Mouse (Mus musculus): ENCODE measurements around the gene Pold2.
A peak's percentile ranks its signal among the peaks of the same experiment; 100 is the strongest.

Gene Pold2

GRCm38 (mm10) chr11:5877921-5878526, at the start of gene Pold2:
Pold2 (minus strand) TSS chr11:5878292.
- peak; percentile 99 for DNase-seq (ENCODE audit: low read depth, low spot score)

GRCm38 (mm10) chr11:5926696-5927220, 48.7 kb upstream of the Pold2 start:
- no peak for DNase-seq (ENCODE audit: low read depth, low spot score)

- no peak for DNase-seq (ENCODE audit: low read depth, low spot score)
Observed at GRCm38 (mm10) chr11:5924699-5925098, 46.6 kb upstream of the Pold2 start.

- no peak for DNase-seq (ENCODE audit: low read depth, low spot score)
Observed at GRCm38 (mm10) chr11:5920323-5920960, 42.4 kb upstream of the Pold2 start.

- DNase-seq (ENCODE audit: low read depth, low spot score), result no peak
Observed at GRCm38 (mm10) chr11:5919606-5920005, 41.5 kb upstream of the Pold2 start.

- no peak for DNase-seq (ENCODE audit: low read depth, low spot score)
Observed at GRCm38 (mm10) chr11:5918111-5918510, 40.0 kb upstream of the Pold2 start.

GRCm38 (mm10) chr11:5916178-5916548, 38.1 kb upstream of the Pold2 start:
- DNase-seq (ENCODE audit: low read depth, low spot score), result no peak

GRCm38 (mm10) chr11:5915429-5916177, 37.5 kb upstream of the Pold2 start:
- no peak for DNase-seq (ENCODE audit: low read depth, low spot score)

- DNase-seq (ENCODE audit: low read depth, low spot score), result no peak
Observed at GRCm38 (mm10) chr11:5914940-5915339, 36.8 kb upstream of the Pold2 start.

DNA sequence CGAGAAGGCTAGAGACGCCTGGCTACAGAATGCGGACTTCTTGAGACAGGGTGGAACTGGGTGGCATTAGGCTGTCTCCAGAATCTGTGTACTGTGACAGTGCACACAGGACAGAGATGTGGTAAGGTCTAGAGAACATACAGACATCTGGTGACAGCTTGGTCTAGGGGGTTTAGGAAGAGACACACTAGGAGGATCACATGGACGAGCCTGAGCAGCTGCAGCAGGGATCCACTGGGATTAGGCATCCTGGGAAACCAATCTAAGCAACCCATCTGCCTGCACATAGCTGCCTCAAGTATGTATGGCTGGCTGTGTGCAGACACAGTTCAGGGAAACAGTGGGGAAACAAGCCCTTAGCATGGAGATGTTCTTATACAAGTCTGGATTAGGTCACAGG, 35.8 kb upstream of the Pold2 start:
- DNase-seq (ENCODE audit: low read depth, low spot score), result no peak

DNA sequence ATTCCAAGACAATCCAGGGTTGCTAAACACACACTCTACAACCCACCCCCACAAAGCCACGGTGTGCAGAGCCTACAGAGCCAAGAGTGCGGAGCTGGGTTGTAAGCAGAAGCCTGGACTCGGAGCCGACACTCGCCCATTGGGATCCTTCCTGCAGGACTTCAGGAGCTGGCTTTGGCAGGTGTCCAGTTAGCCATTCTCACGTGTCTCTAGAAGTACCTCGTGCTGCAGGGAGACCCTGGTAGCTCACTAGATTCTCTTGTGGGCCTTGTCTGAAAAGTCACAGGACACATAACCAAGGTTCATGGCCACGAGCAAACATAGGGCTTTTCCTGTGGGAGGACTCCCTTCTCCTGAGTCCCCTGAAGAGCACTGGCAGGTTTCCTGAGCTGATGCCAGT, 35.2 kb upstream of the Pold2 start:
- DNase-seq (ENCODE audit: low read depth, low spot score), result no peak

- peak; percentile 68 for DNase-seq (ENCODE audit: low read depth, low spot score)
Observed at GRCm38 (mm10) chr11:5912635-5913034, 34.5 kb upstream of the Pold2 start.

GRCm38 (mm10) chr11:5908642-5909041, 30.6 kb upstream of the Pold2 start:
- DNase-seq (ENCODE audit: low read depth, low spot score), result no peak

DNA sequence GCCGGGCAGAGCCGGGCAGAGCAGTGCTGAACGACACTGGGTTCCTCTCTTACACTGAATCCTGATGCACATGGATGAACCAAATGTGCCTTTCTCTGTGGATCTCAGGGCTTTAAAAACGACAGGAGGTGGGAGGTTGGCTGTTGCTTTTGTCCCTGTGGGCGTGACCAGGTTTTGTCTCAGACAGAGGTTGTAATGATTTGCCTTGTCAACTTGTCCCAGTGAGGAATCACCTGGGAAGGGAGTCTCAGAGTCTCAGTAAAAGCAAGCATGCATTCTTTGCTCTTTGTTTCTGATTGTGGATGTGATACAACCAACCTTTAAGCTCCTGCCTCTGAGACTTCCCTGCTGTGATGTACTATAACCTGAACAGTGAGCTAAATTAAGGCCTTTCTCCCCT, 29.0 kb upstream of the Pold2 start:
- no peak for DNase-seq (ENCODE audit: low read depth, low spot score)

GRCm38 (mm10) chr11:5905778-5906518, 27.9 kb upstream of the Pold2 start:
- DNase-seq (ENCODE audit: low read depth, low spot score), result no peak

- no peak for DNase-seq (ENCODE audit: low read depth, low spot score)
Observed at GRCm38 (mm10) chr11:5904871-5905270, 26.8 kb upstream of the Pold2 start.

GRCm38 (mm10) chr11:5904357-5904756, 26.3 kb upstream of the Pold2 start:
- no peak for DNase-seq (ENCODE audit: low read depth, low spot score)

DNA sequence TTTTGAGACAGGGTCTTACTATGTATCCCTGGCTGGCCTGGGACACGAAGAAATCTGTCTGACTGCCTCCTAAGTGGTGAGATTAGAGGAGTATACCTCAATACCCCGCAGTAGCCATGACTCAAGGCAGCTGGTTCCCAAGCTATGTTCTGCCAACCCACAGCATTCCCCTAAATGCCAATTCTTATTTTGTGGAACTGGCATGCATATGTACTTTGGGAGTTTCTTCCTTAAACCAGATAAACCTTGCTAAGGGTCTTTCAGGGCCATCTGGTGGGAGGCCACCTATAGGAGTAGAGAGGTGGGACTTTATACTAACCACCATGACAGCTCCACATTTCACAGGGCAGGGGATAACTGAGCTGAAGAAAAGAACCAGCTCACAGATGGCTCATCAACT, 25.8 kb upstream of the Pold2 start:
- no peak for DNase-seq (ENCODE audit: low read depth, low spot score)

DNA sequence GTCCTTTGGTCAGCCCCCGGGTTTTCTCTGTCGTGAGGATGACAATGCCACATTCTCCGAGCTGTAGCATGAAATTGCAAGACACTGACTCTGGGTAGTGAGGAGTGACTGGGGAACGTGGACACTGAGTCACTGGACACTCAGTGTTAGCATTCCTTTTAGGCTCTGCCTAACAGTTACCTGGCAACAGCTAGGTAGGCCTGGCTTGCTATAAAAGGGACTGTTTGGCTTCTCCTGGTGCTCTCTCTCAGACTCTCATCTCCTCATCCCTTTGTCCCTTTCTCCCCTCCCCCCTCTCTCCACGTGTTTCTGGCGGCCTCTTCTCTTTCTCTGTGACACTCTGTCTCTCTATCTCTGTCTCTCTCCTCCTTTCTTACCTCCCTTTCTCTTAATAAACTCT, 24.3 kb upstream of the Pold2 start:
- DNase-seq (ENCODE audit: low read depth, low spot score), result no peak

- DNase-seq (ENCODE audit: low read depth, low spot score), result no peak
Observed at GRCm38 (mm10) chr11:5901950-5902349, 23.9 kb upstream of the Pold2 start.

DNA sequence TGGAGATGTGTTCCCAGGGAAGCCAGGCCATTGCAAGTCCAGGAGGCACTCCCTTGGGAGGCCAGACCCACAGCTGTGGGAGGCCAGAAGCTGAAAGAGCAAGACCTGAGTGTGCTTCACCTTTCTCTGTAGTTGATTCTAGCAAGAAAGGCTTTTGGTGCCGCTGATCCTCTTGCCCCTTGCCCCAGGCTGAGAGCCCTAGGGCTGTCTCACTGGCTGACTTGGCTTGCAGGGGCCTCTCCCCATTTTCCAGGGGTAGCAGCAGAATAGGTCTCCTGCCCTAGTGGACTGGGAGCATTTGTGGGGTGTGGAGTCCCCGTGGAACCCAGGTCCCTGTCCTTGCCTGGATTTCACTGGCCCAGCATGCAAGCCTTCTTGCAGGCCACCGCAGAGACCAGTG, 23.2 kb upstream of the Pold2 start:
- no peak for DNase-seq (ENCODE audit: low read depth, low spot score)

GRCm38 (mm10) chr11:5899286-5899685, 21.2 kb upstream of the Pold2 start:
- no peak for DNase-seq (ENCODE audit: low read depth, low spot score)
